Mouse (Mus musculus): Measurements from ENCODE around the gene Akr1b10. TPM values are rescaled to one million over a fixed set of nuclear protein-coding genes. Genes with fewer than 3 reads are reported as not detected.

Akr1b10 gene
- polyA plus RNA-seq, 1 experiment, result 102 TPM

GRCm38 (mm10) chr6:34441556-34442257, 57.7 kb downstream of the Akr1b10 start:
- Histone ChIP-seq H3K27ac (ENCODE audit: insufficient read depth, low read depth, low read length) (no peak overlapping the region), H3K4me3 (ENCODE audit: insufficient read depth, low read length) (no peak overlapping the region), H3K4me1 (ENCODE audit: control insufficient read depth, insufficient read depth, low read length) (no peaks in the 10 kb centered on the region)
- TF ChIP-seq CTCF (IDR thresholded peaks at IDR 0.05; ENCODE audit: low read depth, low read length) (no peak), POLR2A (IDR thresholded peaks at IDR 0.05; ENCODE audit: borderline replicate concordance, low read depth, low read length) (no peak)

GRCm38 (mm10) chr6:34443791-34444190, 59.8 kb downstream of the Akr1b10 start:
- TF ChIP-seq CTCF (IDR thresholded peaks at IDR 0.05; ENCODE audit: low read depth, low read length) (no peak), POLR2A (IDR thresholded peaks at IDR 0.05; ENCODE audit: borderline replicate concordance, low read depth, low read length) (no peak)
- no peak overlapping the region for H3K4me3 ChIP-seq (ENCODE audit: insufficient read depth, low read length)
- H3K4me1 ChIP-seq (ENCODE audit: control insufficient read depth, insufficient read depth, low read length), result no peaks in the 10 kb centered on the region
- H3K27ac ChIP-seq (ENCODE audit: insufficient read depth, low read depth, low read length), result no peak overlapping the region

Other genes starting within 250 kb of the Akr1b10 start
- gene Slc35b4, start 207.1 kb upstream of the Akr1b10 start, polyA plus RNA-seq (2012; ENCODE audit: insufficient read depth, insufficient read length, missing spikeins), result 35.2 and 39.4 TPM in 2 replicates
- gene Akr1b3, start 66.7 kb upstream of the Akr1b10 start, polyA plus RNA-seq (2012; ENCODE audit: insufficient read depth, insufficient read length, missing spikeins), result 202 and 226 TPM in 2 replicates
- 98.3 and 111 TPM in 2 replicates for gene Akr1b8, start 30.1 kb upstream of the Akr1b10 start, polyA plus RNA-seq (2012; ENCODE audit: insufficient read depth, insufficient read length, missing spikeins)
- 0.46 TPM in 1 of 2 replicates, not detected in the other for gene Akr1b7, start 28.1 kb downstream of the Akr1b10 start, polyA plus RNA-seq (2012; ENCODE audit: insufficient read depth, insufficient read length, missing spikeins)
- gene Bpgm, start 92.0 kb downstream of the Akr1b10 start, polyA plus RNA-seq (2012; ENCODE audit: insufficient read depth, insufficient read length, missing spikeins), result 7.3 and 7.4 TPM in 2 replicates
- 7.9 and 8.6 TPM in 2 replicates for gene Cald1, start 214.3 kb downstream of the Akr1b10 start, polyA plus RNA-seq (2012; ENCODE audit: insufficient read depth, insufficient read length, missing spikeins)

All from bone marrow macrophage, adult 2 months (primary cell).